Mouse (Mus musculus): ENCODE measurements around the gene Plekha3.

Gene Plekha3

DNA sequence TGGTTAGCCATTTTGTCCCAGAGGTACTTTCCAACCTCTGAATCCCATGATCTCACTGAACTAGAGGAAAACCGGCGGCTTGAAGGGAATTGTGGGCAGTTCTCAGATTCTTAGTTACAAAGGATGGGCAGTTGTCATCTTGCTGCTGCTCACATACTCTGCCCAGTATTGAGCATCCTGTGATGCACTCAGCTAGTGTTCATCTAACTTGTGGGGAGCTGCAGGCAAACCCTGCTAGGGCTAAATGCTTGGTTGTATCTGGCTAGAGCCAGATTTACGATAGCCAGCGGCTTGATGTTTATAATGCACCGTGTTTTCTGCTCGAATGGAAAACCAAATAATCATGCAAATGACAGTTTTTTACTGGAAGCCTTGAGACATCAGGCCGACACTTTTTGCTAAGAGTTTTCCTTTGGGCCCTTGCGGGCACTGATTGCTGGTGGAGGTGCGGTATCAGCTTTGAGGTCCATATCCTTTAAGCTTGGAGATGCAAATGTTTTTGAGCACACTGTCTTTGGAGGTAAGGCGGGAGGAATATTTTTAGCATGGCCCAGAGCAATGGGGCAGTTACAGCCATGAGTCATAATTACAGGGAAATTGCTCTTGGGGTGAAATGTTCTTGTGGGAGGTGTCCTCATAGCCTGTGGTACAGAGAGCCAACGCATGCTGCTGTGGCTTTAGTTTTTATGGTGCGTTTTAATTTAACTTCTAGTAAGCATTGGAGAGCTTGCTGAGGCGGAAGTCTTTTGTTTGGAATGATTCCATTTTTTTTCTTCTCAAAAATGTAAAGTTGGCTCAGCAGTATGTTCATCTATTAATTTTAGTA is 1.5 kb downstream of the Plekha3 start:
- peak; percentile 12 for DNase-seq (ENCODE audit: low spot score)

DNA sequence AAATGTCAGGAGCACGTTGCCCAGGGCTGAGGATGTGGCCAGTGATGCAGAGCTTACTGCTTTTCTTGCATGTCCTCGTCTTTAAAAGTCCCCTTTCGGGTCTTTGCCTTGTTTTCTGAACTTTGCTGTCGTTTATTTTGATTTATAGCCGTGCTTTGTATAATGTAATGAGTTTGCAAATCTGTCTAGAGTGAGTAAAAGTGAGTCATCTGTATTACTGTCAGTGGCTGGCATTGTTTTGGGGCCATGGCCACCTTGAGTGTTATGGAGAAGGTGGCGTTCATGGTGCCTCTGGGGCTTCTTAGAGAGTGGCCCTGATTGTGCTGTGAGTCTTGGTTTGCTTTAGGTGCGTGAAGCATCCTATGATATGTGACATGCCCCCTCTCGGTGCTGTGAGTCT is 7.2 kb downstream of the Plekha3 start:
- no peak for DNase-seq (ENCODE audit: low spot score)

DNA sequence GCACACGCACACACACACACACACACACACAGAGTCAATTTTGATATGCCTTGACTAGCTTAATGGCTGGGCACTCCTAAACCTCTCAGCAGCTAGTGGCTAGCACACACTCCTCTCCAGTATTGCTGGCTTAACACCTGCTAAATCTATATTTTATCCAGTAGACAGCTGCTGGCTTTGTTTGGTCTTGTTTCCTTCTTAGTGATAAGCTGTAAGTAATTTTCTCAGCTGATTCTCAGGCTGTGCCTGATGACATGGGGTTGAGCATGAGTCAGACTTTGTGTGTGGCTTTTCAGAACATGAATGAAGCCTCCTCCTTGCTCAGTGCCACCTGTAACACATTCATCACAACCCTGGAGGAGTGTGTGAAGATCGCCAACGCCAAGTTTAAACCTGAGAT is 11.9 kb downstream of the Plekha3 start:
- DNase-seq (ENCODE audit: low spot score) = no peak

DNA sequence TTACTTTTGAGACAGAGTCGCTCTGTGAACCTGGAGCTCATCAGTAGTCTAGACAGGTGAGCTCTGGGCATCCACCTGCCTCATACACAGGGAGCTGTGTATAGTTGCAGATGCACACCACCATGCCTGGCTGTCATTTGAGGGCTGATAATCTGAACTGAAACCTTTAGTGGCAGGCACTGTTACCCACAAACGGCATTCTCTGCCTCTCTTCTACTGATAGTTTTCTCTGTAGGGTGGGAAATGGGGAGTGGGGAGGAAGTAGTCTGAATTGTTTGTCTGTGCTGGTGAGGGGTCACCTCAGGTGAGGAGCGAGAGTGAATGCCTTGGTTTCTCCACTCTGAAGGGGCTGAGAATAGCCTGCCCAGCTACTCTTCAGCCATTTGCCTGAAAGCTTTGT is 12.5 kb downstream of the Plekha3 start:
- no peak for DNase-seq (ENCODE audit: low spot score)

DNA sequence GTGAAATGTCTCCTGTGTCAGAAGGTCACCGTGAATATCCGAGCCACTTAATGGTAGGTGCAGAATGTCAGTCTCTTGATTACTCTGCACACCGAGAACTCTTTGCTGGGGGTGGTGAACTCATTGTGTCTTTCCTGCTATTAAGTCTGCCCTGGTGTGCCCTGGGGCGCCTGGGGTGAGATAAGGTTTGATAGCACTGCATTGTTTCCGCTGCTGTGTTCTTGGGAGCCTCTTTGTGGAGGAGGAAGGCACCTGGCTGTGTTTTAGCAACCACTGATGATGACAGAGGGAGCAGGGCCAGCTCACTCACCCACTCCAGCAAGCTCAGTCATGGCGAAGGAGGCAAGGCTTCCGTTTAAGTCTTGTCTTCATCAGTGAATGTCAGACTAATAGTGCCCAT is 13.1 kb downstream of the Plekha3 start:
- no peak for DNase-seq (ENCODE audit: low spot score)

DNA sequence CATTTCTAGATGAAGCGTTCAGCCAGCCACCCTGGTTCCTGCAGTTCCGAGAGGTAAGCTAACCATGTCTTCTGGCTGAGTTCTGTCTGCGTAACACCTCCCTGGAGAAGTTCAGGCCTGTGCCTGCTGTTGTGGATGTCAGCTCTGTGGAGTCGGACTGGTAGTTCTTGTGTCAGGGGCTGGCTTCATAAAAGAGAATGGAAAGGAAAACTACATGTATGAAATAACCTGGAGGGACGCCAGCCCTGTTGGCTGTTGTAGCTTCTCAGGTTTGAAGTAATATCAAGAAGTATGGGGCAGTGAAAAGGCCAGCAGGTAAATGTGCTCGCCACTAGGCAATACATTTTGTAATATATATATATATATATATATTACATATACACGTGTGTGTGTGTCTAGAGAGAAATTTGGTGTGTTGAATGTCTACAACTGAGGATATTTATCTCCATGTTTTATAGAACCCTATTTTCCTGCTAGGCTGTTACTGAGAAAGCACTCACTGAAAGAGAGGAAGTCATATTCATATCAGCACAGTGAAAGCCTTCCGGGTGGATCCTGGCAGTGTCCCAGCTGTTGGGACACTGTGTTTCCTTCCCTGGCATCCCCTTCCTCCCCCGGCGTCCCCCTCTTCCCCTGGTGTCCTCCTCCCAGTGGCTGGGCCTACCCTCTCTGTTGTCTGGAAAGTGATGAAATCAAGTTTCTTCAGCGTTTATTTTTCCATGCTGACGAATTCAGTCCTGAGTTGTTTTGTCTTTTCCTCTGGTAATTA is 15.5 kb downstream of the Plekha3 start:
- DNase-seq (ENCODE audit: low spot score) = no peak

DNA sequence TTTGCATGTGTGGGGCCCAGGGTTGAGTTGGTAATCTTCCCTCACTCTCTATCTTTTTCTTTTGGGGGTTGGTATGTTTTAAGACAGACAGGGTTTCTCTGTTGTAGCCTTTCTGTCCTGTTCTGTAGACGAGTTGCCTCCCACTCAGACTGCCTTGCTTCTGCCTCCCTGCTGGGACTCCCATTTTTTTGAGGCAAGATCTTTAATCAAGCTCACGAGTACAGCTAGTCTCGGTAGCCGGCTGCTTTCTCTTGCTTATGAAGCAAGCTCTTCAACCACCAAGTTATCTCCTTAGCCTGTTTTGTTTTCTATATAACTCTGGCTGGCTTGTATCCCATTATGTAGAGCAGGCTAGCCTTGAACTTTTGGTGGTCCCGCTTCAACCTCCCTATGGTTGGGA is 18.7 kb downstream of the Plekha3 start:
- DNase-seq (ENCODE audit: low spot score) = no peak

DNA sequence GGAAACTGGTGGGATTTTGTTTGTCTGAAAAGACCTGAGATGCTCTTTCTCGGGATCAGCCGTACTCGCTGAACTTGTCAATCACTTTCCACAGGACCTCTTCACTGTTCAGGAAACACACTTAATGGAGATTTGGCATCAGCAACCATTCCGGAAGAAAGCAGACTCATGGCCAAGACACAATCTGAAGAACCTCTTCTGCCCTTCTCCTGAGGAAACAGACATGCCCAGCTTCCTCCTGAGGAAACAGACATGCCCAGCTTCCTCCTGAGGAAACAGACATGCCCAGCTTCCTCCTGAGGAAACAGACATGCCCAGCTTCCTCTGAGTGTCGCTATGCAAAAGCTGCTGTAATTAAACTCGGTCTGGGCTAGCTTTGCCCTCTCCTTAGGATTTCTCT is 20.2 kb downstream of the Plekha3 start:
- no peak for DNase-seq (ENCODE audit: low spot score)

DNA sequence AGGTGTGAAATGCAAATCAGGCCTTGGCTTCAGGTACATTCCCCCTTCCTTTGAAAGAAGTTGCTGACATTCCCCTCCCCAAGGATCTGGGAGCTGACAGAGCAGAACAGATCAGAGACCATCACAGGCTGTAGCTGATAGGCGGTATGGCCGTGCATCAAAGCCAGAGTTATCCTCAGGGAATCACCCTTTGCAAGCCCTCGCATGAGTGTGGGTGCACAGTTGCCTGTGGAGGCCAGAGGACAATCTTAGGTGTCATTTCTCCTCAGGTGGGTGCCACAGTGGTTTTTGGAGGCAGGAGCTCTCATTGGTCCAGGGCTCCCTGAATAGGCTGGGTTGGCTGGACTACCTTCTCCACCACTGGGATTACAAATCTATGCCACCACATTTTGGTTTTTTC is 27.1 kb downstream of the Plekha3 start:
- DNase-seq (ENCODE audit: low spot score) = no peak

DNA sequence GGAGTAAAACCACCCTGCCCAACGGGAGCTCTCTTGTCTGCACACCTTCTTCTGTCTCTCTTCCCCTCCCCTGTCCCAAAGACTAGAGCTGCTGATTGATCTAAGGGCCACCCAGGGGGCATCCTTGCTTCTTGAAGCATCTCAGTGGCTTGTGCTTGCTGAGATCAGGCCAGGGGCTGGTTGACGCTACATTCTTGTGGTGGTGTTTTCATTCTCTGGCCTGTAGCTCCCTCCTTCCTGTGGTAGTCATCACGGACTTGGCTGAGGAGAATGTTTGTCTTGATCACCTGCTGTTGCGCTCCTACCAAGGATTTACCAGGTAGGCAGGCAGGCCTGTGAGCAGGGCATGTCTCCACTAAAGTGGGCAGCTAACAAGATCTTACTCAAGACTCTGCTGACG is 27.7 kb downstream of the Plekha3 start:
- no peak for DNase-seq (ENCODE audit: low spot score)

DNA sequence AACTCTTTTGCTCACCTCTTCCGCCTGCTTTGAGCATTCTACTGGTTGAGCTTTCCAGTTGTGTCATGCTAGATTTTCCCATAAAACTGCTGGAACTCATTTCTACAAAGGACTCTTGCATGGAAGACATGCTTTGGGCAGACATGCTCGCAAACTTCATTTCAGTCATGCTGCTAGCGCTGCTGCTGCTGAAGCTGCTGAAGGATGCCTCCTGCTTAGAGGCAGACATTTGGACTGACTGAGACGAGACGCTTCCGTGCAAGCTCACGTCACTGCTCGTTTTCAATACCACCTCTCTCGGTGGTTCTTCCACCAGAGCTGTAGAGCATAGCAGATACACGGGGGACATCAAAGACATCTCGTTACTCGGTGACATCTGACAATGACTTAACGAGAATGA is 30.6 kb downstream of the Plekha3 start:
- DNase-seq (ENCODE audit: low spot score) = no peak

DNA sequence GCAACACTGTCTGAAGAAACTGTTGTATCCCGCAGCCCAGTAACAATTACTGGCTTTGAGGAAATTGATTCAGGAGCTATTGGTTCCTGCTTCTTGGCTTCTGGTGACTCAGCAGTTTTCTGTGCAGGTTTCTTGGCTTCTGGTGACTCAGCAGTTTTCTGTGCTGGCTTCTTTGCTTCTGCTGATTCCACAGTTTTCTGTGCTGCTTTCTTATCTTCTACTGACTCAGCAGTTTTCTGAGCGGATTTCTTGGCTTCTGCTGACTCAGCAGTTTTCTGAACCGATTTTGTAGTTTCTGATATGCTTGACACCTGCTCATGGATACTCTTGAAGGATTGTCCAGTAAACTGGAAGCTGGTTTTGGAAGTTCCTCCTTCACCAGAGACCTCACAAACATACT is 33.4 kb downstream of the Plekha3 start:
- peak; percentile 3 for DNase-seq (ENCODE audit: low spot score)

DNA sequence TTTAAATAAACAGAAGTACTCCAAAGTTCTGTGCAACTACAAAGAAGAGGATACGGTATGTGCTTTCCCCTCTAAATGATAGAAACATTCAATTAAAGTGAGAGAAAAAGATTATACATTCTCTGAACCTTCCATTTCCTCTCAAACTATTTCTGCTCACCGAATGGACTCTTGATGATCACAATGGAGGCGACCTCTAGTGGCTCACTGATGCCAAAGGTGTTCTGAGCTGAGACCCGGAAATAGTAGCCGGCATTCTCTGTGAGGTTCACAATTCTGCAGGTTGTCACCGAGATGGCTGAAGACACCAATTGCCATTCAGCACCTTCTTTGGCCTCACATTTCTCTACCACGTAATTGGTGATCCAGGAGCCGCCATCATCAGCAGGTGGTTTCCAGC is 39.9 kb downstream of the Plekha3 start:
- DNase-seq (ENCODE audit: low spot score) = no peak

DNA sequence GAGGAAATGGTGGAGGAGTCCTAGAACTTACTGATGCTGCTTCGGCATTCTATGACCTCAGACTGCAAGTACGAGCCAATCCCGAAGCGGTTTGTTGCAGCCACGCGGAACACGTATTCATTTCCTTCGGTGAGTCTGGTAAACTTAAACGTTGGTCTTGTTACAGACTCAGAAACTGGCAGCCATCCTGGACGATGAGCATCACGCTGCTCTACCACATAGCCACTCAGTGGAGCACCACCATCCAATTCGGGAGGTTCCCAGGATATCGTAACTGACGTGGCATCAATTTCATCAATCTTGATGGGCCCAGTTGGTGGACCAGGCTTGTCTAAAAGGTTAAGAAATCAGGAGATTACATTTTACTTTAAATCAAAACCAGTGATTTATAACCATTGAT is 44.6 kb downstream of the Plekha3 start:
- no peak for DNase-seq (ENCODE audit: low spot score)

All from retina, embryonic 14.5 days (tissue).